Mouse (Mus musculus) erythroblast, embryonic 14.5 days (primary cell): Measurements from ENCODE around the gene Ano1. TPM values are rescaled to one million over a fixed set of nuclear protein-coding genes. Genes with fewer than 3 reads are reported as not detected.

Experiments
- H3K27me3 ChIP-seq: 2 replicates; pipeline ENCODE4 v1.6.1; 2012; ENCODE audit warnings: inconsistent platforms; ENCODE audit not compliant: control insufficient read depth
- H3K36me3 ChIP-seq: 2 replicates; pipeline ENCODE4 v1.6.1; 2012; ENCODE audit warnings: mild to moderate bottlenecking, inconsistent platforms; ENCODE audit not compliant: control insufficient read depth
- H3K4me1 ChIP-seq: 2 replicates; pipeline ENCODE4 v1.6.1; 2012; ENCODE audit warnings: inconsistent platforms; ENCODE audit not compliant: control insufficient read depth
- H3K4me3 ChIP-seq: replicated peaks from 2 replicates; pipeline ENCODE3; 2012; ENCODE audit warnings: moderate library complexity, mild to moderate bottlenecking, inconsistent platforms
- H3K9me3 ChIP-seq: 2 replicates; pipeline ENCODE4 v1.6.1; 2012; ENCODE audit warnings: low read length, inconsistent platforms, mixed read lengths; ENCODE audit not compliant: control insufficient read depth
- GATA1 ChIP-seq: IDR thresholded peaks from 2 replicates; pipeline ENCODE4 v1.6.1; 2012; ENCODE audit warnings: low read length, inconsistent platforms, mixed read lengths
- TAL1 ChIP-seq: IDR thresholded peaks from 3 replicates; pipeline ENCODE4 v1.6.1; 2012; ENCODE audit warnings: low read length, inconsistent platforms, mixed read lengths
- polyA plus RNA-seq: library from polyadenylated mRNA; stranded (reverse); fragments of >175 nt; gene quantifications from 2 replicates; pipeline ENCODE4 v1.2.3, GENCODE M21; 2012

Gene Ano1
- polyA plus RNA-seq, 1 experiment, result 0.08 TPM

- no peaks in the 10 kb centered on the region for H3K27me3 ChIP-seq
These were observed 83.0 kb downstream of the Ano1 start for GRCm38 (mm10) chr7:144668603-144669278.

GRCm38 (mm10) chr7:144667091-144667490 lies 84.7 kb downstream of the Ano1 start:
- Histone ChIP-seq H3K27me3 (no peaks in the 10 kb centered on the region), H3K4me3 (no peak overlapping the region), H3K36me3 (peaks cover 4% of the 10 kb centered on the region; the same call in 1 of the 2 replicates), H3K4me1 (no peaks in the 10 kb centered on the region), H3K9me3 (no peaks in the 10 kb centered on the region)
- no peak for TF ChIP-seq GATA1
- no peak for TF ChIP-seq TAL1

More at GRCm38 (mm10) chr7:144668603-144669278, 83.0 kb downstream of the Ano1 start:
- Histone ChIP-seq H3K9me3 (no peaks in the 10 kb centered on the region), H3K4me1 (no peaks in the 10 kb centered on the region), H3K36me3 (peaks cover 4% of the 10 kb centered on the region; the same call in 1 of the 2 replicates), H3K4me3 (no peak overlapping the region)
- no peak for TF ChIP-seq TAL1

GRCm38 (mm10) chr7:144665585-144665984 lies 86.2 kb downstream of the Ano1 start:
- no peak for TF ChIP-seq TAL1
- no peak for TF ChIP-seq GATA1
- Histone ChIP-seq H3K9me3 (no peaks in the 10 kb centered on the region), H3K4me1 (no peaks in the 10 kb centered on the region), H3K36me3 (peaks cover 4% of the 10 kb centered on the region; the same call in 1 of the 2 replicates), H3K27me3 (no peaks in the 10 kb centered on the region), H3K4me3 (no peak overlapping the region)

GRCm38 (mm10) chr7:144663566-144663965 lies 88.2 kb downstream of the Ano1 start:
- no peaks in the 10 kb centered on the region; the same call in 1 of the 2 replicates for H3K36me3 ChIP-seq
- H3K27me3 ChIP-seq, result no peaks in the 10 kb centered on the region
- no peak for TF ChIP-seq TAL1
- no peak for TF ChIP-seq GATA1
- no peaks in the 10 kb centered on the region for H3K9me3 ChIP-seq
- H3K4me1 ChIP-seq, result no peaks in the 10 kb centered on the region
- H3K4me3 ChIP-seq, result no peak overlapping the region

- no peak overlapping the region for H3K4me3 ChIP-seq
- H3K36me3 ChIP-seq, result peaks cover 16% of the 10 kb centered on the region
- H3K4me1 ChIP-seq, result no peaks in the 10 kb centered on the region; the same call in 1 of the 2 replicates
- H3K9me3 ChIP-seq, result peaks cover 5% of the 10 kb centered on the region
- H3K27me3 ChIP-seq, result no peaks in the 10 kb centered on the region
- TF ChIP-seq GATA1, result no peak
These were observed 95.4 kb downstream of the Ano1 start for GRCm38 (mm10) chr7:144656261-144656967.

- TF ChIP-seq GATA1, result no peak
- H3K4me3 ChIP-seq, result no peak overlapping the region
- peaks cover 16% of the 10 kb centered on the region for H3K36me3 ChIP-seq
- H3K4me1 ChIP-seq, result no peaks in the 10 kb centered on the region; the same call in 1 of the 2 replicates
- H3K27me3 ChIP-seq, result no peaks in the 10 kb centered on the region
- H3K9me3 ChIP-seq, result peaks cover 5% of the 10 kb centered on the region
These were observed 97.9 kb downstream of the Ano1 start for GRCm38 (mm10) chr7:144653681-144654425.

- no peaks in the 10 kb centered on the region for H3K27me3 ChIP-seq
- H3K4me1 ChIP-seq, result no peaks in the 10 kb centered on the region
- H3K9me3 ChIP-seq, result no peaks in the 10 kb centered on the region
- H3K36me3 ChIP-seq, result no peaks in the 10 kb centered on the region
- H3K4me3 ChIP-seq, result no peak overlapping the region
- no peak for TF ChIP-seq GATA1
- no peak for TF ChIP-seq TAL1
These were observed 104.2 kb downstream of the Ano1 start for GRCm38 (mm10) chr7:144647547-144647946.

- TF ChIP-seq TAL1 (no peak), GATA1 (no peak)
- H3K4me3 ChIP-seq, result no peak overlapping the region
- H3K4me1 ChIP-seq, result no peaks in the 10 kb centered on the region
- H3K36me3 ChIP-seq, result no peaks in the 10 kb centered on the region
- no peaks in the 10 kb centered on the region for H3K27me3 ChIP-seq
- H3K9me3 ChIP-seq, result no peaks in the 10 kb centered on the region
These were observed 111.0 kb downstream of the Ano1 start for GRCm38 (mm10) chr7:144640817-144641216.

GRCm38 (mm10) chr7:144636000-144636399 lies 115.8 kb downstream of the Ano1 start:
- H3K9me3 ChIP-seq, result no peaks in the 10 kb centered on the region
- H3K4me3 ChIP-seq, result no peak overlapping the region
- TF ChIP-seq GATA1 (no peak), TAL1 (no peak)
- no peaks in the 10 kb centered on the region for H3K27me3 ChIP-seq
- peaks cover 8% of the 10 kb centered on the region for H3K36me3 ChIP-seq
- H3K4me1 ChIP-seq, result no peaks in the 10 kb centered on the region
